Mouse (Mus musculus) heart, postnatal 0 days (tissue): Measurements from ENCODE around the gene Skint2. TPM values are rescaled to one million over a fixed set of nuclear protein-coding genes. Genes with fewer than 3 reads are reported as not detected.

ENCODE experiments used
- ATAC-seq: fragments of 200-750 bp; cut with Nextera tagmentation; 2 replicates; pipeline ENCODE4 v1.8.0; 2017; ENCODE audit warnings: low read depth, moderate number of reproducible peaks, moderate library complexity; ENCODE audit not compliant: insufficient read depth
- DNase-seq: peaks from one replicate; pipeline ENCODE4 v3.0.0-alpha.2; 2016; ENCODE audit warnings: low spot score
- H3K27ac ChIP-seq: fragments of 300-500 bp; sonication (generic); 2 replicates; pipeline ENCODE4 v1.5.1; 2014; ENCODE audit warnings: low read depth, mild to moderate bottlenecking
- H3K27me3 ChIP-seq: fragments of 300-500 bp; sonication (generic); 2 replicates; pipeline ENCODE4 v1.6.1; 2014; ENCODE audit warnings: low read length, mixed read lengths; ENCODE audit not compliant: control insufficient read depth, insufficient read depth
- H3K36me3 ChIP-seq: fragments of 300-500 bp; sonication (generic); replicated peaks from 2 replicates; pipeline ENCODE4 v1.6.1; 2014; ENCODE audit warnings: low read length, mixed read lengths; ENCODE audit not compliant: control insufficient read depth, insufficient read depth
- H3K4me1 ChIP-seq: fragments of 300-500 bp; sonication (generic); 2 replicates; pipeline ENCODE4 v1.6.1; 2014; ENCODE audit warnings: antibody characterized with exemption; ENCODE audit not compliant: control insufficient read depth, insufficient read depth
- H3K4me2 ChIP-seq: fragments of 300-500 bp; sonication (generic); 2 replicates; pipeline ENCODE4 v1.6.1; 2014; ENCODE audit warnings: low read depth, mild to moderate bottlenecking, low read length, moderate library complexity
- H3K4me3 ChIP-seq: fragments of 300-500 bp; sonication (generic); 2 replicates; pipeline ENCODE4 v1.5.1; 2014; ENCODE audit warnings: low read depth, low read length
- H3K9ac ChIP-seq: fragments of 300-500 bp; sonication (generic); replicated peaks from 2 replicates; pipeline ENCODE4 v1.6.1; 2014; ENCODE audit warnings: low read depth, low read length, mixed read lengths
- H3K9me3 ChIP-seq: fragments of 300-500 bp; sonication (generic); replicated peaks from 2 replicates; pipeline ENCODE4 v1.6.1; 2016; ENCODE audit warnings: low read length; ENCODE audit not compliant: control insufficient read depth
- CTCF ChIP-seq: IDR thresholded peaks from 2 replicates; pipeline ENCODE4 v1.5.1; 2016; ENCODE audit warnings: antibody characterized with exemption, control low read depth, low read depth
- EP300 ChIP-seq: IDR thresholded peaks from 2 replicates; pipeline ENCODE4 v1.6.1; 2016; ENCODE audit warnings: antibody characterized with exemption, low read depth
- WGBS: fragments of 180-500 bp; shearing (Covaris S2); extraction: QIAGEN DNeasy Blood & Tissue Kit; methylation state at CpG from one replicate; pipeline ENCODE4 v1.1.7; 2014; 5-methylcytosine and 5-hydroxymethylcytosine counted together
- polyA plus RNA-seq: library from polyadenylated mRNA; unstranded; fragments of >200 nt; fragmentation: Nextera tagmentation; extraction: Ambion mirVana; gene quantifications from 2 replicates; pipeline ENCODE4 v1.2.1, GENCODE M21; 2015
- total RNA-seq: library from RNA; depleted of rRNA; stranded (reverse); fragments of >200 nt; gene quantifications from 2 replicates; pipeline ENCODE4 v1.2.3, GENCODE M21; 2014; ENCODE audit warnings: low replicate concordance; rRNA removed

Skint2 gene
- not detected in 2 replicates for total RNA-seq
- polyA plus RNA-seq: not detected in 2 replicates

GRCm38 (mm10) chr4:112556894-112557293, at the start of gene Skint2:
Skint2 (plus strand) TSS chr4:112557194.
- ATAC-seq: no peak
- Histone ChIP-seq H3K4me2 (no peak within 1 kb of the TSS), H3K4me1 (no peaks in the 10 kb centered on the region), H3K27me3 (no peaks in the 10 kb centered on the region), H3K27ac (no peak within 1 kb of the TSS), H3K36me3 (no peaks in the 10 kb centered on the region), H3K4me3 (no peak within 1 kb of the TSS), H3K9me3 (no peaks in the 10 kb centered on the region), H3K9ac (no peak within 1 kb of the TSS)
- DNase-seq: no peak
- 56% methylated on average over 2 of the region's 2 CpGs for WGBS
- TF ChIP-seq EP300: no peak
- TF ChIP-seq CTCF: no peak

Other genes starting within 250 kb of the Skint2 start
- gene Skint9, start 123.2 kb upstream of the Skint2 start, total RNA-seq: not detected in 2 replicates
- gene Skint9, start 123.2 kb upstream of the Skint2 start, polyA plus RNA-seq: not detected in 2 replicates
- 0.19 TPM in 1 of 2 replicates, not detected in the other for gene Skint10, start 217.7 kb downstream of the Skint2 start, total RNA-seq
- gene Skint10, start 217.7 kb downstream of the Skint2 start, polyA plus RNA-seq: not detected in 2 replicates